Mouse (Mus musculus): ENCODE results near the gene Oser1.

- TF ChIP-seq CTCF (conservative IDR thresholded peaks at IDR 0.05; ENCODE audit: low read length) (no peak), POU5F1 (IDR thresholded peaks at IDR 0.05; ENCODE audit: borderline replicate concordance, low read length) (no peak)
Observed at GRCm38 (mm10) chr2:163428346-163429011, 4.0 kb upstream of the Oser1 start.

All from E14TG2a.4 (cell line).